Mouse (Mus musculus) lung, adult 2 months (tissue): ENCODE data around the gene Ocrl.

ENCODE experiments used
- CTCF ChIP-seq: fragments of 200-500 bp; IDR thresholded peaks from 2 replicates; pipeline ENCODE4 v1.5.1; 2011; ENCODE audit warnings: mild to moderate bottlenecking, low read length, control low read depth; ENCODE audit not compliant: insufficient read depth
- POLR2A ChIP-seq: fragments of 200-500 bp; IDR thresholded peaks from 2 replicates; pipeline ENCODE4 v1.6.1; 2011; ENCODE audit warnings: low read depth, mild to moderate bottlenecking, control low read depth, low read length, borderline replicate concordance; ENCODE audit errors: extremely low read depth

DNA sequence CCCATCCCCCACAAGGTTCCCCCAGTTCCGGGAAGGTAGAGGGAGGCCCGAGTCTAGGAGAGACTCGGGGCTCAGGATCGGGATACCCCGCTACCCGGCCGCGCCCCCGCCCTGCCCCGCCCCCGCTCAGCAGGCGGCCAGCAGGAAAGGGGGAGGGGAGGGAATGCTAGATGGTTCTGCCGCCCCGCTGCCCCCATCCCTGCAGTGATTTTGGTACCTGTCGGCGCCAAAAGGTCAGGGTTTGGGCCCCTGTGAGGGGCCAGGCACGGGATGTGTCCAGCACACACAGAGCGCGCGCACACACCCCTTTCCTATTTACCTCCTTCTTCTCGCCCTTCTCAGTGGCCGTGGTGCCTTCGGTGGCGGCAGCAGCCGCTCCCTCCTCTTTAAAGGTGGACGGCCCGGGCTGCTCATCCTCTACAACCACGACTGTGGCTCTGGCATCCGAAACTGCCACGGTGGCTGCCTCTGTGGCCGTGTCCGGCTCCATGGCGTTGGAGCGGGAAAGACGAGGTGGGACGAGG is 20.2 kb upstream of the Ocrl start:
- TF ChIP-seq CTCF (no peak), POLR2A (no peak)
